Mouse (Mus musculus) cerebellum, adult 11 months (tissue): ENCODE data around the gene Hist1h2bc.
"Not testable (repeated sequence)": the region's sequence is repeated elsewhere in the genome, so short reads cannot be mapped to it uniquely, and the experiment has no call there.

Source experiments
- DNase-seq: peaks from one replicate; pipeline ENCODE4 v3.0.0; 2022

The Hist1h2bc gene

DNA sequence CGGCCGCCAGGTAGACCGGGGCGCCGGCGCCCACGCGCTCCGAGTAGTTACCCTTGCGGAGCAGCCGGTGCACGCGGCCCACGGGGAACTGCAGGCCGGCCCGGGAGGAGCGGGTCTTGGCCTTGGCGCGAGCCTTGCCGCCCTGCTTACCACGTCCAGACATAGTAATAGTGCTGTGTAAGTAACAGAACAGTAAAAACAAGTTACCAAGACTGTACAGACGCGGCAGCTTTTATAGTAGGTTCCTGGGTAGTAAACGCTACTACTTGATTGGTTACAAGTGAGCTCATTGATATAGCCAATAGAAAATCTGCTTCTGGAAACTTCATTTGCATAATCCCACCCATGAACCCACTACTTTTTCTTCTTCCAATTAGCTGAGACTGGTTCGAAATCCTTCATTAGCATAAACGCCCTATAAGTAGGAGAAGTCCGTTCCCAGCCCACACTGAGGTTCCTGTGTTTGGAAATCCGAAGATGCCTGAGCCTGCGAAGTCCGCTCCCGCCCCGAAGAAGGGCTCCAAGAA is at the start of gene Hist1h2bc, which contains the start of gene Hist1h2ac:
Gene Hist1h2bc, plus strand, starts transcription at position 445 of the 527 bp plus-strand sequence.
Gene Hist1h2ac, minus strand, starts transcription at position 194 of the 527 bp plus-strand sequence.
- DNase-seq = peak; percentile 76

DNA sequence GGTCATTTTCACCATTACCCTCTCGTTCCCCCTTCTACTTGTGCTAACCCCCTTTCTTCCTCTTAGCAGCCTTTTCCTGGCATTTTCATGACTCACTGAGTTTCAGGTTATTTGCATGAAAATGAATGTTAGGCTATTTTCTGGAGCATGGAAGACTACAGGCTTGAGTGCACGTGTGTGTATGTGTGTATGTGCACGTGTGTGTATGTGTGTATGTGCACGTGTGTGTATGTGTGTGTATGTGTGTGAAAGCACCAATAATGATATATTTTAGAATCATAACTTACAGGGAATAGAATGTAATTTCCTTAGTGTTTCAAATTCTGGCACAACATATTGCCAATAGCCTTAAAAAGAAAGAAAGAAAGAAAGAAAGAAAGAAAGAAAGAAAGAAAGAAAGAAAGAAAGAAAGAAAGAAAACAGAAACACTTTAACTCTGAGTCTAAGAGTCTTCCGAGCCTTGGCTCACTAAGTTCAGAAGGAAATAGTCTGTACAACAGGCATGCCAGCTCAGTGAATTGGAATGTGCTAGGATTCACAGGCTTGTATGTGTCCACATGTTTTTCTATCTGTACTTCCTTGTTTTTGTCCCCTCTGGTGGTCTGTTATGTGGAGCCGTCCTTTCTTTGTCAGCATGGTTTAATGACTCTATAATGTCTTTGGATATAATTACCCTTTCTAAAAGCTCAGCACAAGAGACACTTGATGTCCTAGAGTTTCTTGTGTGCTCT is 24.2 kb upstream of the Hist1h2bc start:
- no peak for DNase-seq

DNA sequence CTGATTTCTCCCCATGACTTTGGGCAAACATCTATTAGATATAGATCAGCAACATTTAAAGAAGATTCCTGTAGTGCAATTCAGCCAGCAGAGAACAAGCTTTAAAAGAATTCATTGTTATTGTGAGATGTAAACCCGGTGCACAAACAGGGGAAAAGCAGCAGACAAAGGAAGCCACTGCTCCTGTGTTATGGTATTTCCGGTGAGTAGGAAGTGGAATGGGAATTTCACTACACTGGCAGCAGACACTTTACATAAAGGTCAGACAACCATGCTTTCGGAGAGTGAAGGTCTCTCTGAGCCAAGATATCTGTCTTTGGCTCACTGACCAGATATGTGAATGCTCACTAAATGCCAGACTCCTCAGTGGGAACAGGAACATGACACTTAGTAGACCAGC is 21.5 kb upstream of the Hist1h2bc start:
- no peak for DNase-seq

DNA sequence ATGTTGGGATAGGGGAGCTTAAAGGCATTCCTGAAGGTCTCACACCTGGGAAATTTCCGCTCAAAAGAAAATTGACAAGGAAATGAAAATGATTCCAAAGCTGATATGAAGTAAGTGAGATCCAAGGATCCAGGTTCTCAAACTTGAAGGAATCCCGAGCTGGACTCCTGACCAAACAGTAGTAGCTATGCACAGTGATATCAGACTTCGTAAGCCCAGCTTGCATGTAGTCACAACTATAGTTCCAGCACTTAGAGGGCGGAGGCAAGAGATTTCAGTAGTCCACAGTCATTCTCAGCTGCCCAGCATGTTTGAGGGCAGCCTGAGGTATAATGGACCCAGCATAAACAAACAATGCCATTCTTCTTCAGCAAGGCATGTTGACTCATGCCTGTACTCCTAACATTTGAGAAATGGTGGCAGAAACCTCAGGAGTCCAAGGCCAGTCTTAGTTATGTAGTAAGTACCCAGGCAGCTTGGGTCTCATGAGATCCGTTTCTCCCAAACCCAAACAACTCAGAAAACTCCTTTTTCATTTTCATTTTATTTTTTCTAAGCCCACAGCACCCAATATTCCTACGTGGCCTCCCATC is 1.9 kb upstream of the Hist1h2bc start:
- no peak for DNase-seq

DNA sequence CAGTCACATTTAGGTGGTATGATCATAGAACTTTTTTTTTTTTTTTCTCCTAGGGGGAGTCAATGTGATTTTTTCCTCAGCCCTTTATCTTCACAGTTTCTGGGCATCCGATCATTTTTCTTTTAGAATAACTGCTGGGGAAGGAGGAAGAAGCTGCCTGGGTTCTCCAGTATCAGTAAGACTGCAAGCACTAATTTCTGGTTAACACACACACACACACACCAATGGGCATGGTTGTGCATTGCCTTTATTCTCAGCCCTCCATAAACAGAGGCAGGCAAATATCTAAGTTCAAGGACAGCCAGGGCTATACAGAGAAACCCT is 1.4 kb upstream of the Hist1h2bc start:
- DNase-seq = no peak

DNA sequence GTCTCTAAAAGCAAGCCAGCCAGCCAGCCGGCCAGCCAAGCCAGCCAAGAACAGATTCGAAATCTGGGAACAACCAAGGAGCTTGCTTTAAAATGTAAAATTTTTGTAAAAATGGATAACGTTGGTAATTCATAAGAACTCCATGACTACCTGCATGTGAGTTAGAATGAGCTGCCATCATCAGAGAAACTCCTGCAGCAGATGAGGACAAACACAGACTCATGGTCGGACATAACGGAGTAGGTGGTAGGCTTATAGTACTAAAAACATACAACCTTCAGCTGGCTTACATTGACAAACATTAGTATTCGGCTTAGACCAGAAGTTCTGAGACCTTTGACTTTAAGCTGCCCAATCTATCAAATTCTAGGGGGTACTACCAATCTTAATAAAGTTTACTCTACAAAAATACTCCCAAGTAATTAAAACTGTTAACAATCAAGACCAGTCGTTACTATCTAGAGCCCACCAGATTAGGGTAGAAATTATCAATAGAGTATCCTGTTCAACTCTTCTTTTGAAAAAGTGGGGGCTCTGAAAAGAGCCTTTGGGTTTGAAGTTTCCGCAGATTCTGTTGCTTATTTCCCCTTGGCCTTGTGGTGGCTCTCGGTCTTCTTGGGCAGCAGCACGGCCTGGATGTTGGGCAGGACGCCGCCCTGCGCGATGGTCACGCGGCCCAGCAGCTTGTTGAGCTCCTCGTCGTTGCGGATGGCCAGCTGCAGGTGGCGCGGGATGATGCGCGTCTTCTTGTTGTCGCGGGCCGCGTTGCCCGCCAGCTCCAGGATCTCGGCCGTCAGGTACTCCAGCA is 848 bp upstream of the Hist1h2bc start:
- DNase-seq = not testable (repeated sequence)

DNA sequence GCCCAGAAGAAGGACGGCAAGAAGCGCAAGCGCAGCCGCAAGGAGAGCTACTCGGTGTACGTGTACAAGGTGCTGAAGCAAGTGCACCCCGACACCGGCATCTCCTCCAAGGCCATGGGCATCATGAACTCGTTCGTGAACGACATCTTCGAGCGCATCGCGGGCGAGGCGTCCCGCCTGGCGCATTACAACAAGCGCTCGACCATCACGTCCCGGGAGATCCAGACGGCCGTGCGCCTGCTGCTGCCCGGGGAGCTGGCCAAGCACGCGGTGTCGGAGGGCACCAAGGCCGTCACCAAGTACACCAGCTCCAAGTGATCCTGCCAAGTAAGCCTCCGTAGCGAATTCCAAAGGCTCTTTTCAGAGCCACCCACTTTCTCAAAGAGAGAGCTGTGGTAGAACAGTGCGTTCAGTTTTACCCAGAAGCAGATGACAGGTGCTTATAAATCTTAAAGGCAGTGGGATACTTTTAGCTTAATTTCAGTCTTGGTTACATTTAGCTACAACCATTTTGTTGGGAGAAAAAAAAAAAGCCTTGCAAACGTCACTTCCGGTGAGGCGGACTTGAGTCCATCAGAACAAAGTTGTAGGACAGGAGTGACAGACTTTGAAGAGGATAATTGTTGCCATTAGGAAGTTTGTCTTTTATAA is 421 bp downstream of the Hist1h2bc start:
- DNase-seq = not testable (repeated sequence)

DNA sequence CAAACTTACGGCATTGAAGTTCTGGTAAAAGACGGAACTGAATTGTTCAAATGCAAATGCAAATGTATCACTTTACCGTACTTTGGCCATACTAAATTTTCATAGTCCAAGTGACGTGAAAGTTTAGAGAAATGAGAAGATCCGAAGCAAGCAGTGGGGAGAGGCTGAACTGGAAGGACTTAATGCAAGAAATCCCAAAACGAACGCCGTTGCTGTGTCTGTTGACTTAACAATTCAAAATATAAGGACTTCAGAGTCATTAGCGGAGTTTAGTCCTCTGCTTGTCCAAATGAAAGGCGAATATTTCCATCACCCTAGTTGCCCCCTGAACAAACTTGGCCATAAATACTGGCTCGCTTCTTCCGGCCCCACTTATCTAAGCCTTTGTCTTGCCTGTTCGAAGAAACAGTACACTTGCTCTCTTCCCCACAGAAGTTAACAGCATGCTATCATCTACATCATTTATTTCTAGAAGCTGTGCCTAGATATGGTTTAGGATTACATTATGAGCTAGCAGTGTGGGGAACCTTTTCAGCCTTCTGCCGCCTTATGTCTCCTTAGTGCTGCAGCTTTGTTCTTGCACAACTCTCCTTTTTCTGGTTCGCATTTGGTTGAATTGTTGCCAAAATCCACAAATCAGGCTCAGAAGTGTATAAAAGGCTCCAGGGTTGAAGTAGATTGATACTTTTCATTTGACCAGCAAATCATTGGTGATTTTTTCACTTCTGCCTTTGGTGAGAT is 1.3 kb downstream of the Hist1h2bc start:
- DNase-seq = no peak

DNA sequence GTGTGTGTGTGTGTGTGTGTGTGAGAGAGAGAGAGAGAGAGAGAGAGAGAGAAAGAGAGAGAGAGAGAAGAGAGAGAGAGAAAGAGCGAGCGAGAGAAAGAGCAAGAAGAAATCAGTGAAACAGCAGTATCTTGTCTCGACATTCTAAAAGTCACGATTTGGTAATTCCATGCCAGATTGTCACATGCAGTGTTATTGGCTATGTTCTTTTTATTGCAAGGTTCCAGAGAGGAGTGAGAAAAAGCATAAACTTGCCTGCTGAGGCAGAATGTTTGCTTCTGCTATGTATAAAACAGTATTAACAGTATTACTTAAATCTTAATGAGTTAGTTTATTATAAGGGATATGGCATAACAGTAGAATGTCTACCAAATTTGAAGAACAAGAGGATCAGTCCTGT is 2.0 kb downstream of the Hist1h2bc start:
- no peak for DNase-seq

DNA sequence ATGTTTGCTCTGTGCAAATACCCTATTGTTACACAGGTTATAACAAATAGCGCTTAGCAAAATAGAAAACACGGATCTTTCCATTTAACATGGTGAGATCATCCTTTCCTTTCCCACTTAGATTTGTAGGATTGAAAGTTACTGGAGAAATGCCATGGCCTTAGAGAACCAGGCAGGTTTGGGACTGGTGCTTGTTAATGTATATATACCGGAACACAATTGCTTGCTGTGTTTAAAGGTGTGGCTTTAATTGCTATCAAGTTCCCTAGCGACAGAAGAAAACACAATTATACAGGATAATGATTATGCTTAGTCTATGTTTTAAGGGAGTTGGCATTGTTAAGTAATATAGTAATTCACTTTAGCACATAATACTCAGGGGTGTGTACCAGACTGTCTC is 3.2 kb downstream of the Hist1h2bc start:
- no peak for DNase-seq

DNA sequence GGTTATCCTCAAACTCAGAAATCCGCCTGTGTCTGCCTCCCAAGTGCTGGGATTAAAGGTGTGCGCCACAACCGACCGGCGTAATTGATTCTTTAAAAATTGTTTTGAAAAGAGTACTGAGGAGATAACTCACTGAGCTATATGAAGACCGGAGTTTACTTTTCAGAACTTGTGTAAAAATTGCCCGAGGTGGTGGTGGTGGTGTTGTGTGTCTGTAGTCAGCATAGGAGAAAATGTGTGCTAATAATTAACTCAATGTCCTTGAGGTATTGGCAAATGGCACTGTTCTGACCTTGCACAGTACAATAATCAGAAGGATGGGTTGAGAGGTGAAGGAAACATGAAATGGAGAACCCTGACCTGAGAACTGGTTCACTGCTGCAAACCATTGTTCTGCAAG is 3.9 kb downstream of the Hist1h2bc start:
- no peak for DNase-seq

DNA sequence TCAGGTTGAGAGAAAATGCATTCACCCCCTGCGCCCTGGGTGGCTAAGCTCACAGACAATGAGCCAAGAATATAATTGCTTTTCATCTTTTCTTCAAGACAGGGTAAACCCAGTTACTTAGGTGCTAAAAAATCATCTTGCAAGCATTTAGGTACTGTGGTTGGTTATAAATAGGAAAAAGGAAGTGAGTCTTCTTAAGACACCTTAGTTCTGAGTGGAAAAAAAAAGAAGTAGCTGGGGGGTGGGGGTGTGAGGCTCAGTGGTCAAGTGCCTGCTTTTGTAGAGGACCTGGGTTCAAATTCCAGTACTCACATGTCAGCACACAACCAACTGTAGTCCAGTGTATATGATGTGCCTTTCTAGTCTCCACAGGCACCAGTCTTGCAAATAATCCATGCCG is 5.0 kb downstream of the Hist1h2bc start:
- DNase-seq = no peak

DNA sequence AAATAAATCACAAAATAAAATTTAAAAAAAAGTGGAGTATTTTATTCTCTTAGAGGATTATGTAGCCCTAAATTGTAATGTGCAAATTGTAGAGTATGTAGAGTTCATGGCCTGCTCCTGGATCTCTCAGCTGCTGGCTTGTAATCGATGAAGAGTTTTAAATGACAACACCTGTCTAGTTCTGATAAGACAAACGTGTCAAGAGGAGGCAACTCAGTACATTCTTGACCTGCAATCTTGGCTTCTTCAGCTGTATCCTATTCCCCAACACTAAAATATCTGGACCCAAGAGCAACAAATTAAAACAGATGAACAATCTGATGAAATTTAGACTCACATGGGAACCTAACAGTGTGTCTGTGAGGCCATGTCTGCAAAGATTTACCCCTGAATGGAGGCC is 5.5 kb downstream of the Hist1h2bc start:
- DNase-seq = no peak

DNA sequence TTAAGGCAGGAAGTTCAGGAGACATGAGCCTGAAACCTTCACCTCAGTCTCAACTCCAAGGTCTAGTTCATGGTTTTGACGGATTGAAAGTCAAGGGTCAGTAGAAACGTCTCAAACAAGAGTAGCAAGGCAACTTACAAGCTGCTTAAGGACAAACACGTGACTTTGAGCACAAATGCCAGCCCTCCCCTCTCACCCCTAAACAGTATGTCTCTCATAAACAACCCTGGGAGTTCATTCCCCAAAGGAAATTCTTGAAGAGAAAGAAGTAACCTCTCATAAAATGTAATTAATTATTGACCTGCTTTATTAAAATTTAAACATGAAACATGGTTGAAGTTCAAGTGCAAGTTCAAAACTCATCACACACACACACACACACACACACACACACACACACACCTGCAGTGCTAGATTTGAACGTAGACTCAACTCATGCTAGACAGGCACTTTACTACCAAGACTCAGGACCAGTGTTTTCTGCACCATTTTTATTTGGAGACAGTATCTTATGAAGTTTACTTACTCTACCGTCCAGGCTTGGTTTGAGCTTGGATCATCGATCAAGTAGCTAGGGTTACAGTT is 9.9 kb downstream of the Hist1h2bc start:
- DNase-seq = no peak

DNA sequence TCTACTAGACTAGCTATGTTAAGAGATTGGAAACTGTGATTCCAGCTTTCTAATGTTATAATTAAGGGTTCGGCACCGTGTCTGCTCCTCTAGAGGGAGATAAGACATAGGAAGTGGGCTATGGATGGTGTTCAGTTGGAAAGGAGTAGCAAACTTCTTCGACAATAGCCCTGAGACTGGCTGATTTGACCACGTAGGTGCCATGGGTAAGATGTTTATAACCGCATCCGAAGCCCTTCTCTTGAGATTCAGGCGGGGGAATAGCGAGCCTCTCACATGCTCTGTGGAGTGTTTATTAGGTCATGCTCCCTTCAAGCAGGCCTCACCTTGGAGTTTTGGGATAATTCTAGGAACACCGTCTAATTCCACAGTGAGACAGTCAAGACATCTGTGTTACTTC is 11.0 kb downstream of the Hist1h2bc start:
- DNase-seq = no peak

DNA sequence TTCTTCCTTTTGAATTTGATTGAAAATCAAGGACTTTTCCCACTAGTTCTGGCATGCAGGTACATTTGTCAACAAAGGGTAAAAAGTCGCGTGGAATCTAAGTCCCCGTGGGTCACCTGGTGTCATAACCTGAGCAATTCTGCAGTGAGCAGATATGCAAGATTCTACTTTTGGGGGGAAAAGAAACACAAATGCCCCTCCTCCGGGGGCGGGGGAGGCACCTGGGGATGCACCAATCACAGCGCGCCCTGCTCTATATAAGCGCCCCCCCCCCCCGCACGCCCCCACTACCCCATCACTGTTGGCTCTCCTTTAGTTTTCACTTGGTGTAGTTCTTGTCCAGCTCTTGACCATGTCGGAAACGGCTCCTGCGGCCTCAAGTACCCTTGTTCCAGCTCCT is 11.5 kb downstream of the Hist1h2bc start, which contains the start of gene Hist1h1t:
Gene Hist1h1t, plus strand, starts transcription at position 301 of the 400 bp plus-strand sequence.
- no peak for DNase-seq

DNA sequence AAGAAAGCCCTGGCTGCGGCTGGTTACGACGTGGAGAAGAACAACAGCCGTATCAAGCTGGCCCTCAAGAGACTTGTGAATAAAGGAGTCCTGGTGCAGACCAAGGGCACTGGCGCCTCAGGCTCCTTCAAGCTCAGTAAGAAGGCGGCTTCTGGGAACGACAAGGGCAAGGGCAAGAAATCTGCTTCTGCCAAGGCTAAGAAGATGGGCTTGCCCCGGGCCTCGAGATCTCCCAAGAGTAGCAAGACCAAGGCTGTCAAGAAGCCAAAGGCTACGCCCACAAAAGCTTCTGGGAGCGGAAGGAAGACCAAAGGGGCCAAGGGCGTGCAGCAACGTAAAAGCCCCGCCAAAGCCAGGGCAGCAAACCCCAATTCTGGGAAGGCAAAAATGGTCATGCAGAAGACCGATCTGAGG is 12.1 kb downstream of the Hist1h2bc start:
- no peak for DNase-seq

DNA sequence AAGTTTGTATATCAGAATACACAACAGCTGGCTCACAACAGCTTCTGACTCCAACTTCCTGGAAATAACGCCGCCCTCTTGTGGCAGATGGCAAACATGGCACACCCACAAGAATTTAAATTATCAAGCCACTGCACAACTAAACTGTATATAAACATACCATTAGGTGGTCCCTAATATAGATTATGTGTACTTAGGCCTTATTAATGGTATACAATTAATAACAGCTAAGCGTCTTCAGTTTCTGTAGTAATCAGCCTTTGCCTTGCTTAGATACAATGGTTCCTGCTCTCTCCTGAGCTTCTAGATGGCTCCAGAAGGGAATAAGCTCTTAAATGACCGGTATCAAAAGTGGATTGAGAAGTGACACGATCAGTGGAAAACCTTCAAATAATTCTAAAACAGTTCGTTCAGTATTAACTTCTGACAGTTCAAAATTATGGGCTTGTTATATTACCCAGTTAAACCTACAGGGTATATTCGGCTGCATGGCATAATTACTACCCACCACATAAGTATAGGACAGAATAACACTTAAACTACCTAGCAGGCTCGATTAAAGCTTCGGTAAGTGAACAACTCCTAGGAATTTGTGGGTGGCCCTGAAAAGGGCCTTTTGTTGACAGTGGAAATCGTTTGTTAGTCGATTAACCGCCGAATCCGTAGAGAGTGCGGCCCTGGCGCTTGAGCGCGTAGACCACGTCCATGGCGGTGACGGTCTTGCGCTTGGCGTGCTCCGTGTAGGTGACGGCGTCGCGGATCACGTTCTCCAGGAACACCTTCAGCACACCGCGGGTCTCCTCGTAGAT is 13.7 kb downstream of the Hist1h2bc start:
- no peak for DNase-seq

DNA sequence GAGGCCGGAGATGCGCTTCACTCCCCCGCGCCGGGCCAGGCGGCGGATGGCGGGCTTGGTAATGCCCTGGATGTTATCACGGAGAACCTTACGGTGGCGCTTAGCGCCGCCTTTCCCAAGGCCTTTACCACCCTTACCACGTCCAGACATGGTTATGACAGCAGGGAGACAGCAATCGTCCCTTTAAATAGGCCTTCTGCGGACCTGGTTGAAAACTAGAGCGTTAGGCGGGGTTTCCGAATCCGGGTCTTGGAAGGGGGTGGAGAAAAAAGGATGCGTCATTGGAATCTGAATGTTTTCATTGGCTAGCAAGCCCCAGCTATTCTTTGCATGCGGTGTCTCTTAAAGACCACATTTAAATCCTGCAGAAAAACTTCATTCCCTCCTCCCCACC is 14.3 kb downstream of the Hist1h2bc start, which contains the start of gene Hist1h4c:
Gene Hist1h4c, minus strand, starts transcription at position 155 of the 394 bp plus-strand sequence.
- peak; percentile 98 for DNase-seq

DNA sequence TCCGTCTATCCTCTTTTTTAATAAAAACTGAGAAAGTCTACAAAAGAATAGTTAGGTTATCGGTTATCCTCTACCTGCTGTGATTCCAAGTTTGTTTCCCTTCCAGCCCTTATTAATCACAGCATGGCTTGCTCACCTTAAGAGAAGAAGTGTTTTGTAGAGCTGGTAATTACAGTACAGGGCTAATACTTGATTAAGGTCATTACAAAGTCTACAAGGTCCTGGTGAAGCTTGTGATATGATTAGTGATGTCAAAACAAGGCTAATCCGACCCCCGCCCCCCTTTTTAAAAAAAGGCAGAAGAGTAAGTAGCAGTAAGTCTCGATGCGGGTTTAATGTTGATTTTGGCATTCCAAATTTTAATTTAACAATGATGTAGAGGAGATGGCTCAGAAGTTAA is 15.0 kb downstream of the Hist1h2bc start:
- no peak for DNase-seq

DNA sequence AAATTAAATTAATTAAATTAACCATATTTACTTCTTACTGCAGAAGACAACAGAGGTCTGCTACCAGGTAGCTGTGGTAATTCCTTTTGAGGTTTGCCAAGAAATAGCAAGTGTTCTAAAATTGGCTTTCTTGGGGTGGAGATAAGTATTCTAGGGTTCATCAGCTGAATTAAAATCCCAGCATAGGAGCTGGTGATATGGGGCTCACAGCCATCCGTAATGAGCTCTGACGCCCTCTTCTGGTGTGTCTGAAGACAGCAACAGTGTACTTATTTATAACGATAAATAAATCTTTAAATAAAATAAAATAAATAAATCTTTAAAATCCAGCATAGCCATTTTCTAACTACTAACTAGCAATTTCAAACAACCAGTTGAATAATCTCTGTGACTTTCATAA is 15.8 kb downstream of the Hist1h2bc start:
- DNase-seq = no peak
